In the genomic region with DNA sequence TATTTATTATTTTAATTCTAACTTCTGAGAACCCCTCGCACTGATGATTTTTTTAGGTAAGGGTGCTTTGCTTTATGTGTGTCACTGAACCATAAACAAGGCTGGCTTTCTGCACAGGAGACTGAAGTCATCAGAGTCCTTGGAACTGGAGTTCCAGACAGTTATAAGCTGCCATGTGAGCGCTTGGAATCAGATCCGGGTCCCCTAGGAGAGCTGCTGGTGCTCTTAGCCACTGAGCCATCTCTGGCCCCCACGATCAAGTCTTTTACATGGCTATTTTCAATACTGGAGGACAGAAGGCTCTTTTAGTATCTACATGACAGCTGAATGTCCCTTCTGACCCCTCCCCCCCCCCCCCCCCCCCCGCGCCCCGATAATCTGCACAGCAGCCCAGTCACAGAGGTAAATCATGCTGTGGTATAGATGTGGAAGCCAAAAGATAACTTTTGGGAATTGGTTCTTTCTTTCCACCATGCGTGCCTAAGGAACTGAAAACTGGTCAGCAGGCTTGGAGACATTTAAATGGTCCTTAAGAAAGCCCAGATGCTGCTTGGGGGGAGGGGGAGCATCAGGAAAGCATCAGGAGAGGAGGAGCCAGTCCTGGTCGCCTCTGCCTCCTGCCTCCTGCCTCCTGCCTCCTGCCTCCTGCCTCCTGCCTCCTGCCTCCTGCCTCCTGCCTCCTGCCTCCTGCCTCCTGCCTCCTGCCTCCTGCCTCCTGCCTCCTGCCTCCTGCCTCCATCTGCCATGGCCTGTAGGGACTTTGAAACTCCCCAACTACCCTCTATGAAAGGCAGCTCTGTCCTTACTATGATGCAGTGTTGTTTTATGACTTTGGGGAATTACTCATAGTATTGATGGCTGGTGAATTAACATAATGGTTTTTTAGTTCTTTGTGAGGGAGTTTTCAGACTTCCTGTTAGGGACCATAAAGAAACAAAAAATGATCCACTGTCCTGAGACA, we compare ENCODE assay signal across 19 mouse cellular contexts.
DNase-seq lines count a peak whose midpoint lies in the region; ATAC-seq lines count a peak whose summit lies in the region.
"Had no signal": no experiment of that assay in that cellular context is flagged by ENCODE, and none has a peak within 500 bp of the region (broad histone marks: within the 10 kb centered on the region; RNA-seq: fewer than 3 reads in every experiment).

No protein-coding gene starts in this region.

- H3K27ac ChIP-seq in hindbrain, embryonic 11.5 days (ENCODE audit: low read depth, low read length): peak overlapping the region; percentile 42; the same call in 1 of the 2 replicates
- no peak overlapping the region for H3K27ac ChIP-seq in hindbrain, embryonic 14.5 days
- H3K27ac ChIP-seq in midbrain, embryonic 11.5 days (ENCODE audit: low read depth, low read length): no peak overlapping the region
- no peak overlapping the region for H3K27ac ChIP-seq in midbrain, embryonic 13.5 days
- H3K27ac ChIP-seq in embryonic facial prominence, embryonic 14.5 days (replicated peaks; ENCODE audit: low read depth, low read length): no peak overlapping the region
- H3K27ac ChIP-seq: forebrain, embryonic 10.5 days; midbrain, embryonic 15.5 days had no signal

- H3K4me1 ChIP-seq in hindbrain, embryonic 11.5 days (replicated peaks; ENCODE audit: control insufficient read depth, insufficient read depth, low read length): no peaks in the 10 kb centered on the region
- peaks cover 13% of the 10 kb centered on the region; the same call in 1 of the 2 replicates for H3K4me1 ChIP-seq in hindbrain, embryonic 14.5 days (replicated peaks; ENCODE audit: control insufficient read depth, insufficient read depth, low read length)
- H3K4me1 ChIP-seq in midbrain, embryonic 11.5 days (ENCODE audit: control insufficient read depth, insufficient read depth, low read length): peaks cover 4% of the 10 kb centered on the region; the same call in 1 of the 2 replicates
- peaks cover 17% of the 10 kb centered on the region; the same call in 1 of the 2 replicates for H3K4me1 ChIP-seq in midbrain, embryonic 13.5 days (replicated peaks)
- H3K4me1 ChIP-seq in embryonic facial prominence, embryonic 14.5 days (ENCODE audit: control insufficient read depth, insufficient read depth, low read length): 0 out of 2 replicates have a peak, but pooled peaks cover 5% of the 10 kb centered on the region

- 47% methylated on average over 5 of the region's 9 CpGs for WGBS in hindbrain, embryonic 11.5 days
- 39% methylated on average over 8 of the region's 9 CpGs for WGBS in hindbrain, embryonic 14.5 days
- 52% methylated on average over 6 of the region's 9 CpGs for WGBS in midbrain, embryonic 11.5 days
- WGBS in midbrain, embryonic 13.5 days: 53% methylated on average over 6 of the region's 9 CpGs
- 47% methylated on average over 6 of the region's 9 CpGs for WGBS in embryonic facial prominence, embryonic 14.5 days

- intact Hi-C loops in gastrocnemius, postnatal 36 days (cut with DNase I): no loop called here

- no peak overlapping the region for H3K4me2 ChIP-seq in hindbrain, embryonic 11.5 days (replicated peaks; ENCODE audit: low read depth, low read length)
- H3K4me2 ChIP-seq in hindbrain, embryonic 14.5 days (replicated peaks): no peak overlapping the region
- H3K4me2 ChIP-seq in midbrain, embryonic 11.5 days: no peak overlapping the region
- no peak overlapping the region for H3K4me2 ChIP-seq in midbrain, embryonic 13.5 days (replicated peaks)
- no peak overlapping the region for H3K4me2 ChIP-seq in embryonic facial prominence, embryonic 14.5 days (ENCODE audit: low read depth, low read length)
- H3K4me2 ChIP-seq: liver, embryonic 11.5 days; midbrain, embryonic 15.5 days had no signal

- H3K36me3 ChIP-seq in hindbrain, embryonic 11.5 days (ENCODE audit: control insufficient read depth, insufficient read depth, low read length): no peaks in the 10 kb centered on the region
- no peaks in the 10 kb centered on the region for H3K36me3 ChIP-seq in hindbrain, embryonic 14.5 days (replicated peaks; ENCODE audit: control insufficient read depth, insufficient read depth)
- H3K36me3 ChIP-seq in midbrain, embryonic 11.5 days (ENCODE audit: control insufficient read depth, insufficient read depth, low read length): no peaks in the 10 kb centered on the region
- no peaks in the 10 kb centered on the region for H3K36me3 ChIP-seq in midbrain, embryonic 13.5 days
- no peaks in the 10 kb centered on the region for H3K36me3 ChIP-seq in embryonic facial prominence, embryonic 14.5 days (ENCODE audit: control insufficient read depth, insufficient read depth, low read length)
- H3K36me3 ChIP-seq: forebrain, embryonic 10.5 days; midbrain, embryonic 15.5 days had no signal

- DNase-seq in hindbrain, embryonic 11.5 days (ENCODE audit: low spot score): peak; percentile 47
- DNase-seq in hindbrain, embryonic 14.5 days (ENCODE audit: low spot score): no peak
- DNase-seq in midbrain, embryonic 11.5 days (ENCODE audit: low spot score, missing footprints): peak; percentile 86
- peak; percentile 14 for DNase-seq in embryonic facial prominence, embryonic 14.5 days (ENCODE audit: low spot score)
- no peak for DNase-seq in testis, postnatal 14 days (ENCODE audit: low spot score)
- DNase-seq in gastrocnemius, postnatal 36 days: no peak
- DNase-seq: adrenal gland, adult 2 months; cerebellum, adult 11 months; gastrocnemius, postnatal 14 days; kidney, adult 8-10 months; kidney, postnatal 10 days; liver, postnatal 0 days; lung, postnatal 14 days had no signal

- 0 out of 2 replicates have a peak, but pooled peaks have one; percentile 38 for ATAC-seq in hindbrain, embryonic 11.5 days (ENCODE audit: low FRiP score)
- no peak for ATAC-seq in hindbrain, embryonic 14.5 days (ENCODE audit: low FRiP score)
- no peak for ATAC-seq in midbrain, embryonic 11.5 days (ENCODE audit: low FRiP score)
- no peak for ATAC-seq in midbrain, embryonic 13.5 days
- ATAC-seq in embryonic facial prominence, embryonic 14.5 days (ENCODE audit: low read depth): no peak
- ATAC-seq: forebrain, embryonic 16.5 days; liver, postnatal 0 days; midbrain, embryonic 15.5 days; Patski had no signal

- H3K9ac ChIP-seq in hindbrain, embryonic 11.5 days (ENCODE audit: low read depth, low read length): no peak overlapping the region
- no peak overlapping the region for H3K9ac ChIP-seq in hindbrain, embryonic 14.5 days
- no peak overlapping the region for H3K9ac ChIP-seq in midbrain, embryonic 11.5 days (ENCODE audit: low read length)
- H3K9ac ChIP-seq in midbrain, embryonic 13.5 days (replicated peaks): no peak overlapping the region
- no peak overlapping the region for H3K9ac ChIP-seq in embryonic facial prominence, embryonic 14.5 days (ENCODE audit: low read depth, low read length)
- H3K9ac ChIP-seq: liver, postnatal 0 days; midbrain, embryonic 15.5 days had no signal

- no peaks in the 10 kb centered on the region for H3K9me3 ChIP-seq in hindbrain, embryonic 11.5 days (ENCODE audit: control insufficient read depth, low read length)
- H3K9me3 ChIP-seq in hindbrain, embryonic 14.5 days (ENCODE audit: control insufficient read depth, low read length): no peaks in the 10 kb centered on the region
- no peaks in the 10 kb centered on the region for H3K9me3 ChIP-seq in midbrain, embryonic 11.5 days (ENCODE audit: control insufficient read depth, low read length)
- no peaks in the 10 kb centered on the region for H3K9me3 ChIP-seq in midbrain, embryonic 13.5 days
- no peaks in the 10 kb centered on the region for H3K9me3 ChIP-seq in embryonic facial prominence, embryonic 14.5 days (ENCODE audit: control insufficient read depth, low read length)
- H3K9me3 ChIP-seq: forebrain, embryonic 10.5 days; midbrain, embryonic 15.5 days had no signal

- H3K27me3 ChIP-seq in hindbrain, embryonic 11.5 days (ENCODE audit: control insufficient read depth, insufficient read depth, low read length): no peaks in the 10 kb centered on the region
- no peaks in the 10 kb centered on the region for H3K27me3 ChIP-seq in hindbrain, embryonic 14.5 days (ENCODE audit: control insufficient read depth, insufficient read depth, low read length)
- no peaks in the 10 kb centered on the region for H3K27me3 ChIP-seq in midbrain, embryonic 11.5 days (ENCODE audit: control insufficient read depth, insufficient read depth, low read length)
- no peaks in the 10 kb centered on the region for H3K27me3 ChIP-seq in midbrain, embryonic 13.5 days
- no peaks in the 10 kb centered on the region for H3K27me3 ChIP-seq in embryonic facial prominence, embryonic 14.5 days (replicated peaks; ENCODE audit: control insufficient read depth, insufficient read depth, low read length)
- H3K27me3 ChIP-seq: midbrain, embryonic 15.5 days; Patski had no signal

- H3K4me3 ChIP-seq in hindbrain, embryonic 11.5 days (ENCODE audit: low read depth, low read length): no peak overlapping the region
- no peak overlapping the region for H3K4me3 ChIP-seq in hindbrain, embryonic 14.5 days (replicated peaks; ENCODE audit: low read length)
- no peak overlapping the region for H3K4me3 ChIP-seq in midbrain, embryonic 11.5 days (ENCODE audit: low read depth, low read length)
- no peak overlapping the region for H3K4me3 ChIP-seq in midbrain, embryonic 13.5 days (replicated peaks)
- no peak overlapping the region for H3K4me3 ChIP-seq in embryonic facial prominence, embryonic 14.5 days (ENCODE audit: low read depth, low read length)
- H3K4me3 ChIP-seq: forebrain, embryonic 10.5 days; midbrain, embryonic 15.5 days had no signal

Comparison
In these comparisons a context has a peak if more than half of its experiments do, and no peak if none do; other contexts are left out.
1. DNase-seq: peak in hindbrain, embryonic 11.5 days (single experiment), midbrain, embryonic 11.5 days (single experiment) and embryonic facial prominence, embryonic 14.5 days (single experiment); none in hindbrain, embryonic 14.5 days (single experiment), testis, postnatal 14 days (single experiment) and gastrocnemius, postnatal 36 days (0 of 2).